Mouse (Mus musculus): ENCODE measurements around the gene Mrps12.

DNA sequence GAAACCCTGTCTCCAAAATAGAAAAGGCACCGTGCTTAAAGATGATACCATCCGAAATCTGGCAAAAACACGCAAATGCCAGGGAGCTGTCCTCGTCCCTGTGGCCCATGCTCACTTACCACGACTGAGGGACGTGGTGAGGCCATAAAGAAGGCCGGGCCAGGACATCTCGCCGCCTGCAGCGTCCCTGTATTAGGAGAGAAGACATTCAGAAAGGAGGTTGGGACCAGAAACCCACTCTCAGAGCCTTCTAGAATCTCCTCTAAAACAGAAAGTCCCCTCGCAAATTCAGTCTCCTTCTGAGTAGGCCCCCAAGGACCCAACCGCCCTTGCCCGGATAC, 282 bp downstream of the Mrps12 start:
- no peak for TF ChIP-seq CTCF (IDR thresholded peaks at IDR 0.05)
- no peak for TF ChIP-seq EP300 (IDR thresholded peaks at IDR 0.05)
